Mouse (Mus musculus) ZHBTc4 (cell line): ENCODE data around the gene Pdzd7.
A peak's percentile ranks its signal among the peaks of the same experiment; 100 is the strongest.
"Not testable (repeated sequence)": the region's sequence is repeated elsewhere in the genome, so short reads cannot be mapped to it uniquely, and the experiment has no call there.

Source experiments
- DNase-seq: peaks from one replicate; pipeline ENCODE4 v3.0.0-alpha.2; 2011; ENCODE audit warnings: low read depth, low spot score

The Pdzd7 gene

DNA sequence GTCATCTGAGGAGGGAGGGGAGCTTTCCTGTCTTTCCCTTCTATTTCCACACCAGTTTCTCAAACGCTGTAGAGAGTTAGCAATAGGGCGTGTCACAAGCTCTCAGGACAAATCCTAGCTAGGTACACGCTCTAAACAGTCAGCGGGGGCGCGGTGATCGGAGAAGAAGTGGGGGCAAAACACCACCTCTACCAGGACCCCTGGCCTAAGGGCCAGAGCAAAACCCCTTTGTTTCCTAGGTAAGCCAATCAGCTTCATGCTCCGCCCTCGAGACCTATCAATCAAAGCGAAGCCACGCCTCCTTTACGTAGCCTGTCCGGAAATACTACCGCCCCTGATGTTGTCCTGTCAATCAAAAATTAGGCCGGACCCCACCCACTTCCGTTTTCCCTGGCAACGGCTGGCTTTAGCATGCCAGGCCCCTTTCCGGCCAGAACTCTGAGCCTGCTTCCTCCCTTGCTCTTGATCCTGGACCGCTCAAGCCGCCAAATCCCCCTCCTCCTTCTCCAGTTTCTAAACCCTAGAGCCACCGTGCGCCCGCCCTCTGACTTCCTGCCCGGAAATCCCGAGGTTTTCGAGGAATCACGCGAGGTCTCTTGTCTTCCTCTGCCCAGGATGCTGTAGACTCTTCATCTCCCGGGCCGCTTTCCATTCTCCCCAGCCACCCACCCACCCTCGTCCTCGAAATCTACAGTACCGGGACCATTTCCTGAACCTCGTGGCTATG lies 12.8 kb upstream of the Pdzd7 start:
- peak; percentile 97 for DNase-seq

DNA sequence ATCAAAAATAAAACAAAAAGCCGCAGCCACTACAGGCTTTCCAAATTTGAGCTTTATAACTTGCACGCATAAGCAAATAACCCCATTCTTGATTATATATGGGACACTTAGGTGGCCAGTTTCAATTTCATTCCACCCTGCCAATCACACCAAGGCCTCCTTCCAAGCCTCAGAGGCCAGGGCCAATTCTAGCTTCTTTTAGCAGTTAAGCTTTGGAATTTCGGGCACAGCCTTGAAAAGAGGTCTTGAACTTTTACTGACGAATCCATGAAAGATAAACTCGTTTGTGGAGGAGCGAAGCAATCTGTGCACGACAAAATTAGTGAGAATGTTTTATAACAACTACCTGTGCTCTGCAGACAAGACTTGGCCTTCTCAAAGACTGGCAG lies 12.2 kb upstream of the Pdzd7 start:
- no peak for DNase-seq

GRCm38 (mm10) chr19:45056908-45057698 lies 11.6 kb upstream of the Pdzd7 start:
- DNase-seq = no peak

- peak; percentile 73 for DNase-seq
Observed at GRCm38 (mm10) chr19:45056364-45056763, 10.8 kb upstream of the Pdzd7 start.

DNA sequence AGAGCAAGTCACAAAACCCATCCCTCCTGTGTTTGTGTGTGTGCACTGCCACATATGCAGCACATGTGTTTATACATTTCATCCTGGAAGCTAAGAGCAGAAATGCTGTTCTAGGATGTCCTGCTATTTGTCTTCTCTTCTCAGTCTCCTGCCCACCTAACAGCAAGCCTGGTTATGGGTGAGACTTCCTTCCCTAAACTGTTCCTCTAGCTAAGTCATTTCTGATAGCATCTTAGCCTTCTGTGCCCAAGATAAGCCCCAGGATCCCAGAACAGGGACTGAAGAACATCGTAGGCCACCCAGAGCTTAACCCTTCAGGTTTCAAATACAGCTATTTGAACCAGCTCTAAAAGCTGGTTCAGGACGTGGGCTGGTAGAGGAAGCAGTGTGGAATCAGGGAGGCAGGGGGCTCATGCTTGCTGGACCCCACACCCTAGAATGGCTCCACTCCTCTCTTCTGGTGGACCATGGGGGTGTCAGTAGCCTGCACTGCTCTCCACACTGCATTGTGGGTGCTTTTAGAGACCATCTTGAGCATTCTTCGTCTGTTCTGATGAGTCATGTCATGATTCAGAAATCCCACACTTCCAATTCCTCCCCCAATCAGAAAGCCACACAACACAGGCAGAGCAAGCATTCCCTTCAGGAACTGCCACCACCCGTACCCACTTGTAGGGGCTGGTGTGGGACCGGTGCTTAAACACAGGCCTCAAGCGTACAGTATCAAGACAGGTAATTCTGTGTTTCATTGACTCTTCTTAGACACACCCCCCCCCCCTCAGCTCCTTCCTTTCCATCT lies 9.6 kb upstream of the Pdzd7 start:
- no peak for DNase-seq

- no peak for DNase-seq
Observed at GRCm38 (mm10) chr19:45053451-45053850, 7.9 kb upstream of the Pdzd7 start.

DNA sequence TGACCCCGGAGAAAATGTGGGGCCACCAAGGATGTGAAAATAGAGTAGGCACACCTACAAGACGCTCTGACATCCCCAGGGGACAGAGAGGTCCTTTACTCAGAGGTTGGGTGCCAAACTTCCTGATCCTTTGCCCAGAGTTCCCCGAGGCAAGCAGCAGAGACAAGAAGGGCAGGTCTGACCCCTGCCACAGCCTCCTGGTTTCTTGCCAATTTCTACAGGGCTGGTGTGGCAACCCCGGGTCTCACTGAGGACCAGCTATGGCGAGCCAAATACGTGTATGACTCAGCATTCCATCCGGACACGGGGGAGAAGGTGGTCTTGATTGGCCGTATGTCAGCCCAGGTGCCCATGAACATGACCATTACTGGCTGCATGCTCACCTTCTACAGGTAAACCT lies 4.0 kb upstream of the Pdzd7 start:
- no peak for DNase-seq

GRCm38 (mm10) chr19:45048644-45049365 lies 3.3 kb upstream of the Pdzd7 start:
- no peak for DNase-seq

DNA sequence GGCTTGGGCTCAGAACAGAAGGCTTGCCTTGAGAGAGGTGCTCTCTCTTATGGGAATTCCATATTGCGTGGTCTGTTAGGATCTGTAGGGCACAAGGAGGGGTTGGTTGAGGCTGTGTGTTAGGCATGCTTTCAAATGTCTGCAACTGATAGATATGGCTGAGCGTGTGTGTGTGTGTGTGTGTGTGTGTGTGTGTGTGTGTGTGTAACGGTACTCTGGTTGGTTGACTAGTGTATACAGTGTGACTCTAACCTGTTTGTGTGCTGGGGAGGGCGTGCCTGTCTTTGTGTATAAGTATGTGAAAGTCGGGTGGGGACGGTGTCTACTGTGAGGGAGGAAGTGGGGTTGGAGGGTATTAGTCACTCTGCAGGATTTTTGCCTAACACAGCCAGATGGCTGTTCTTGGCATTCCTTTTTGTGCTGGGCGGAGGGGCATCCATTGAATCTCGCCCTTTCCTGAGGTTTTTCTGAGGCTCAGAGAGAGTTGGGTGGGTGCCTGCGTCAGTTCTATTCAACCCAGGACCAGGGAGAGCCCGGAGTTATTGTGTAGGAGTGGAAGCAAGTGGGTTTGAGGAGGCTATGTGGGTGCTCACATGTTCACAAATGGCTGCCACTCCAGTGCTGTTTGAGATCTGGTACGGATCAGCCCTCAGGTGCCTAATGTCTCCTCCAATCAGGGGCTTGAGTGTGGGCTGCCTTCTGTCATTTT lies 2.6 kb upstream of the Pdzd7 start:
- peak; percentile 60 for DNase-seq

DNA sequence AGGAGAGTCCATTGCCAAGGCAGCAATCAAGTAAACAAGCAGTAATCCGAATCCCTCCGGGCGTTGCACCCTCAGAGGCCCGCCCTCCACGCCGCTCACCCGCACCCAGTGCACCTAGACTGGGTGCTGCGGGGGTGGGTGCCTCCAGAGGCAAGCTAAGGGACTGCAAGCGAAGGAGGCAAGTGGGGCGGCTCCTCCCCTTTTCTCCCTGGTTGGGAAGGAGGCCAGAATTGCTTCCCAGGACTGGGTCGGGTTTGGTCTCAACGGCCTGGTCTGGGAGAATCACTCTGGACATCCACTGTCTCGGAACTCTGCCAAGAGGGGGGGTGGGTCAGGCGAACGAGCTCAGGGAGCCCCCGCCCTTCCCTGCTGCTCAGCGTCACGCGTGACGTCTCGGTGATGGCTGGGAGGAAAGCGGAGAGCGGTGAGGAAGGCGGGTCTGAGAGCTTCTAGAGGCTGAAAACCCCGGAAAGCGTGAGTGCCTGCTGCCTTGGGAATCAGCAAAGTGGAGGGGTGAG lies 2.0 kb upstream of the Pdzd7 start, which contains the start of gene Sfxn3:
Gene Sfxn3 (plus strand): TSS at position 87 of the 518 bp plus-strand sequence.
- DNase-seq = peak; percentile 96

DNA sequence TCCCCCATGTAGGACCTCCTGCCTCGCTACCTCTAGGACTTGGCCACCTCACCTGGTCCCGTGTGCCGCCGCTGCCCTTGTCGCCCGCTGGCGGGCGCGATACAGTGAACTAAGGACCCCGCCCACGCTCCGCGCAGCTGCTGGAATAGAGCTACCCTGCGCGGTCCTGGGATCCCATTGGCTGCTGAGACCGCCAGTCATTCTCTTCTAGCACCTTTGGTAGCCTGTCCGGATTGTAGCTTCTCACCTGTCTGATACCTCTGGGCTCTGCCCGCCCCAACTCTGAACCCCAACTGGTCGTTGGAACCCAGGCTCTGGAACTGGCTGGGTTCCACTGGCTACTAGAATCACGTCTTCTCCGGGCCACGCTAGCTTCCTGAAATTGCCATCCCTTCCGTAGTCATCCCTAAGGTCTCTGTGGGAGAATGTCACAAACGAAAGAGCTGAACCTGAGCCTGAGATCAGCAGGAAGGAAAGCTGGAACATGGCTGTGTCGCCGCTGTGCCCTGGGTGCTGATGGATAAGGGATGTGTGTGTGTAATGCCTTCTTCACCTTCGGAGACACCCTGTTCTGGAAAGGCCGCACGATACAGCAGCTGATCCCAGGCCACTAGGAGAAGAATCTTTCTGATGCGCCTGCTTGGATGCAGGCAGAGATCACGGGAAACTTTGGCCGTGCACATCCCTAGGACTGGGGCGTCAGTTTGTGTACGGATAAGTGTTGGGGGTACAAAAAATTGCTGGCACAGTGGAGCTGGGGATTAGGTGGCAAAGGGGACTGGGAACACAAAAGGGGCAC lies 1.2 kb upstream of the Pdzd7 start:
- DNase-seq = peak; percentile 88

- DNase-seq = no peak
Observed at GRCm38 (mm10) chr19:45045236-45045635, 281 bp downstream of the Pdzd7 start.

DNA sequence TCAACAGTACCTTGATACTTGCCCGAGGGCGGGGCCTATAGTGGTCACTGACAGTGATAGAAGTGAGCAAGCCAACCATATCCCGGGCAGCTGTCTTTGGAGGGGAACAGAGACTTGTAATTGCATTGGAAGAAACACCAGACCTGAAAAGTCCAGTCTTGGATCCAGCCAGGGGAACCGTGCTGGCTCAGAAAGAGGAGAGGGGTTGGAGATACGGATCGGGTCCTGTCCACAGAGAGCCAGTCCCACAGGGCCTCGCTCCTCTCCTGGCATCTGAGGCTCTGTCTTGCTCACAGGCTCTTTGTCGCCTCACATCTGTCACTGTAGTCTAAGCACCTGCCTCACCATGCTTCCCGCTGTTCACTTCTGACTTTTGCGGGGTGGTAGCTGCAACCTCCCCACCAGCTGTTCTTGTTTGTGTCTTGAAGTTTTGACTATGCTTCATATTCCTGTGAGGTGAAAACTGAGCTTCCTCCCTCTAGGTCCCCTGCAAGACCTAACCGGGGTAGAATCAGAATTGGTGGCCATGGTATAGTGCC lies 1.1 kb downstream of the Pdzd7 start:
- no peak for DNase-seq

GRCm38 (mm10) chr19:45040214-45040613 lies 5.3 kb downstream of the Pdzd7 start:
- DNase-seq = peak; percentile 26

DNA sequence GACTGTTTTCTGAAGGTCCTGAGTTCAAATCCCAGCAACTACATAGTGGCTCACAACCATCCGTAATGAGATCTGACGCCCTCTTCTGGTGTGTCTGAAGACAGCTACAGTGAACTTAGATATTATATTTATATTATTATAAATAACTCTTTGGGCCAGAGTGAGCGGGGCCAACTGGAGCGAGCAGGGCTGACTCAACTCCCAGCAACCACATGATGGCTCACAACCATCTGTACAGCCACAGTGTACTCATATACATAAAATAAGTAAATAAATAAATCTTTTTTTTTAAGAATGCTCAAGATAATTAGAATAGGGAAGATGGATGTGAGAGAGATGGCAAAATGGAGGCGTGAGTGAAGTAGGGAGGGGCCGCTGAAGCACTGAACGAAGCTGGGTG lies 7.3 kb downstream of the Pdzd7 start:
- DNase-seq = not testable (repeated sequence)

- peak; percentile 87 for DNase-seq
Observed at GRCm38 (mm10) chr19:45036867-45037266, 8.7 kb downstream of the Pdzd7 start.

DNA sequence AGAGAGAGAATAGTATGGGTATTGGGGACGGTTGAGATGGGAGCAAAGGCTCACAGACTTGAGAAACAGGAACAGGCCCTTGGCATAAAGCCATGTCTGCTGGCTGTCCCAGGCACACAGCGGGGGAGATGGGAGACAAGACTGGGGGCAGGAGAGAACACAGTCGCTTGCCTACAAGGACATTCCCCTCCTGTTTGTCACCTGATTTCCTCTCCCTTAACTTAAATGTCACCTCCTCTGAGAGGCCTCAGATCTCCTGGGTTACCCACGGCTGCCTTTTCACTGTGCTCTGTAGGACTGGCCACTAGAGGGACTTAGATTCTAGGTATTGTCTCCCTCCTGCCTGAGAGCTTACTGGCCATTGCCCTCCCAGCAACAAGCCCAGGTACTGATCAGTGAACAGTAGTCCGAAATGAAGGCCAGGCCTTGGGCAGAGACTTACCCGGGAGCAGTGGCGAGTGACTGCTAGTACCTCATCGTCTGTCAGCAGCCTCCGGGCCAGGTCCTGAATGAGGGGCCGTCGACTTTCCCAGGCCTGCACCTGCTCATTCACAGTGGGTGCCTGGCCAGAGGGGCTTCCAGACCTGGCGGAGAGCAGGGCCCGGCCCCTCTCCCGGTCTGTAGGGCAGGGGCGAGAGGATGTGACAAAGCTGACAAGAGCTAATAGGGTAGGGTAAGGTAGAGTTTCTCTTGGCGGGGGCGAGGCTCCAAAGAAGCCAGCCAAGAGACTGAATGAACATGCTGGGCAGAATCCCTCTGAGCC lies 12.8 kb downstream of the Pdzd7 start:
- peak; percentile 52 for DNase-seq

DNA sequence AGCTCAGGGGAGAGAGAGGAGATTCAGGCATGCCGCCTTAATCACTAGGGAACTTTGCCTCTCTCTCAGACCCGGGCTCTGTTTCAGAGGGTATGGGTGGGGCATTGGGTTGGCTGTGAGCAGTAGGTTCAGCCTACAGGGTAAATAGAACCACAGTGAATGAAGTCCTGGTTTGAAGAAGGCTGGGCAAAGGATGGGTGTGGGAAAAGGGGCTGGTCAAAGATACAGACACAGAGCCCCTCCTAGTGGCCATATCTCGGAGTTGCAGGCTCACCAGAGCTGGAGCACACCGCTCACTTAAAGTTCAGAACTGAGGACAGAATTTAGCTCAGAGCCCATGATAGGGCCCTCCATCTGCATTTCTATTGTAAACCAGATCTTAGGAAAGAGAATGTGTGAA lies 13.7 kb downstream of the Pdzd7 start:
- DNase-seq = peak; percentile 82
